Mouse (Mus musculus) forebrain, embryonic 13.5 days (tissue): Measurements from ENCODE around the gene Edc3. TPM values are rescaled to one million over a fixed set of nuclear protein-coding genes. Genes with fewer than 3 reads are reported as not detected.

Experiments
- ATAC-seq: fragments of 200-750 bp; cut with Nextera tagmentation; 2 replicates; pipeline ENCODE4 v1.8.0; 2017
- H3K27ac ChIP-seq: fragments of 300-500 bp; sonication (generic); 2 replicates; pipeline ENCODE4 v1.5.1; 2015; ENCODE audit warnings: inconsistent platforms, mild to moderate bottlenecking, moderate library complexity
- H3K27me3 ChIP-seq: fragments of 300-500 bp; sonication (generic); 2 replicates; pipeline ENCODE4 v1.6.1; 2015; ENCODE audit warnings: mild to moderate bottlenecking, inconsistent platforms
- H3K36me3 ChIP-seq: fragments of 300-500 bp; sonication (generic); 2 replicates; pipeline ENCODE4 v1.6.1; 2015; ENCODE audit warnings: mild to moderate bottlenecking, inconsistent platforms; ENCODE audit not compliant: poor library complexity, severe bottlenecking
- H3K4me1 ChIP-seq: fragments of 300-500 bp; sonication (generic); 2 replicates; pipeline ENCODE4 v1.6.1; 2015; ENCODE audit warnings: inconsistent platforms
- H3K4me2 ChIP-seq: fragments of 300-500 bp; sonication (generic); 2 replicates; pipeline ENCODE4 v1.6.1; 2015; ENCODE audit warnings: inconsistent platforms, mild to moderate bottlenecking, moderate library complexity
- H3K4me3 ChIP-seq: fragments of 300-500 bp; sonication (generic); 2 replicates; pipeline ENCODE4 v1.5.1; 2015; ENCODE audit warnings: mild to moderate bottlenecking, inconsistent platforms
- H3K9ac ChIP-seq: fragments of 300-500 bp; sonication (generic); 2 replicates; pipeline ENCODE4 v1.6.1; 2015; ENCODE audit warnings: mild to moderate bottlenecking, inconsistent platforms
- H3K9me3 ChIP-seq: fragments of 300-500 bp; sonication (generic); replicated peaks from 2 replicates; pipeline ENCODE4 v1.6.1; 2016; ENCODE audit warnings: inconsistent platforms
- WGBS: fragments of 180-500 bp; shearing (Covaris S2); methylation state at CpG from one replicate; pipeline ENCODE4 v1.1.7; 2015; 5-methylcytosine and 5-hydroxymethylcytosine counted together
- polyA plus RNA-seq: library from polyadenylated mRNA; unstranded; fragments of >200 nt; fragmentation: Nextera tagmentation; extraction: Ambion mirVana; gene quantifications from 2 replicates; pipeline ENCODE4 v1.2.1, GENCODE M21; 2015

Gene Edc3
- polyA plus RNA-seq, 1 experiment from 2014 or later: 36.0 TPM

DNA sequence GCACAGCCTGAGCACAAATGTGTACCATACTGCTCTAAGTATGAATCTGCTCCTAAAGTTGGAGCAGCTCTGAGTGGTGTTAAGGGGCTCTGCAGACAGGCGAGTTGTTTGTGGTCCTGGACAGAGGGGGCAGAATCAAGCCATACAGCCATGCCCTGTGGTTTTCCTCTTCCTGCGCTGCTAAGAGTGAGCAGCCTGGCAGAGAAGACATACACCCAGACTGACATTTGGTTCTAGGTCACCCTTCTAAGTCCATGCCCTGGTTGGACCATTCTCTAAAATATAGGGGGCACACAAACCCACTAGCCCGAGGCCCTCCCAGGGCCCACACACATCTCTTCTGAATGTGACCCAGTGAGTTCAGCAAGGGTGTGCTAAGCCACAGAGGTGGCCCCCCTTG lies 81.4 kb downstream of the Edc3 start:
- H3K4me2 ChIP-seq: no peak overlapping the region
- no peak for ATAC-seq
- no peak overlapping the region for H3K27ac ChIP-seq
- no peak overlapping the region for H3K9ac ChIP-seq
- no peaks in the 10 kb centered on the region for H3K4me1 ChIP-seq
- H3K27me3 ChIP-seq: no peaks in the 10 kb centered on the region
- H3K36me3 ChIP-seq: peaks cover 57% of the 10 kb centered on the region
- no peaks in the 10 kb centered on the region for H3K9me3 ChIP-seq
- H3K4me3 ChIP-seq: no peak overlapping the region
- 89% methylated on average over 3 of the region's 3 CpGs for WGBS

DNA sequence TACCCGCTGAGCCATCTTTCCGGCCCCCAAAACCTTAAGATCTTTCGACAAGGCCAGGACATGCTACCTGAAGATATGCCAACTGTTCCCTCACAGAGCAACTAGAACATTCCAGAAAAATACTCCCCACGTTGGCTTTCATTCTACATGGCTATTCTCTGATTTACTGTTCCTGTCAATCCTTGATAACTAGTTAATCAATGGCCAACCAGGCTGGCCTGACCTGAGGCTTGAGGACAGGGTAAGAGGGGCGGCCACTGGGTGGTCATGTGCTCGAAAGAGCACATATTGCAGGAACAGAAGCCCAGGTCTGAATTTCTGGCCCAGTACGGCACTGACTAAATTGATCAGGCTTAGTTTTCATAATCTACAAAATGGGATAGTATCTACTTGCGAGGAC lies 89.1 kb downstream of the Edc3 start:
- no peak for ATAC-seq
- peaks cover 67% of the 10 kb centered on the region for H3K36me3 ChIP-seq

DNA sequence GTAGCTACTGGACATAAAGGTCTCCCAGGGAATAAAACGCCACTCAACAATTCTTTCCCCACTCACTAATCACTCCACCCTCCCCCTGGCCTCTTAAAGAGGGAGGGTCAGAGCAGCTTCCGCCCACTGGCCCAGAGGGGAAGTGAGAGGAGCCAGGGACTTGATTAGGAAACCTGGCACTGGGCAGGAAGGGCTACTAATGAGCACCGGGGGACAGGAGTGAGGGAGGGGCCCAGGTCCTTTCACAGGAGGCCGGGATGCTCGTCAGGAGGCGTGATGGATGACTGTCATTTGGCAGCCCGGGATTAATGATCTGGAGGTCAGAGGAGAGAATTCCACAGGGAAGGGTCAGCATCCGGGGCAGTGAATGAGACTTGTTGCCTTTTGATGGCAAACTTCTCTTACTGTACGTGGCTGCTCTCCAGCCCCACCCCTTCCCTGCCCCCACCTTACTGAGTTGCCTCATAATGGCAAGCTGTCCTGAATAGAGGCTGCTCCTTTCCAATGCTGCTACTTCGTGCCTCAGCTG lies 90.4 kb downstream of the Edc3 start:
- Histone ChIP-seq H3K36me3 (peaks cover 55% of the 10 kb centered on the region), H3K27me3 (no peaks in the 10 kb centered on the region), H3K27ac (0 out of 2 replicates have a peak overlapping the region, but pooled peaks have one; percentile 8), H3K4me1 (peaks cover 30% of the 10 kb centered on the region), H3K4me2 (no peak overlapping the region; the same call in 1 of the 2 replicates), H3K9ac (0 out of 2 replicates have a peak overlapping the region, but pooled peaks have one; percentile 23), H3K9me3 (no peaks in the 10 kb centered on the region), H3K4me3 (no peak overlapping the region)
- 2% methylated on average over 10 of the region's 10 CpGs for WGBS
- ATAC-seq: peak; percentile 62; the same call in 1 of the 2 replicates

More for the DNA sequence above, 89.1 kb downstream of the Edc3 start:
- no peak overlapping the region for H3K4me2 ChIP-seq
- H3K4me3 ChIP-seq: no peak overlapping the region
- H3K27me3 ChIP-seq: no peaks in the 10 kb centered on the region
- peaks cover 20% of the 10 kb centered on the region for H3K4me1 ChIP-seq
- H3K9ac ChIP-seq: no peak overlapping the region
- no peak overlapping the region for H3K27ac ChIP-seq
- no peaks in the 10 kb centered on the region for H3K9me3 ChIP-seq
- 96% methylated on average over 8 of the region's 8 CpGs for WGBS

DNA sequence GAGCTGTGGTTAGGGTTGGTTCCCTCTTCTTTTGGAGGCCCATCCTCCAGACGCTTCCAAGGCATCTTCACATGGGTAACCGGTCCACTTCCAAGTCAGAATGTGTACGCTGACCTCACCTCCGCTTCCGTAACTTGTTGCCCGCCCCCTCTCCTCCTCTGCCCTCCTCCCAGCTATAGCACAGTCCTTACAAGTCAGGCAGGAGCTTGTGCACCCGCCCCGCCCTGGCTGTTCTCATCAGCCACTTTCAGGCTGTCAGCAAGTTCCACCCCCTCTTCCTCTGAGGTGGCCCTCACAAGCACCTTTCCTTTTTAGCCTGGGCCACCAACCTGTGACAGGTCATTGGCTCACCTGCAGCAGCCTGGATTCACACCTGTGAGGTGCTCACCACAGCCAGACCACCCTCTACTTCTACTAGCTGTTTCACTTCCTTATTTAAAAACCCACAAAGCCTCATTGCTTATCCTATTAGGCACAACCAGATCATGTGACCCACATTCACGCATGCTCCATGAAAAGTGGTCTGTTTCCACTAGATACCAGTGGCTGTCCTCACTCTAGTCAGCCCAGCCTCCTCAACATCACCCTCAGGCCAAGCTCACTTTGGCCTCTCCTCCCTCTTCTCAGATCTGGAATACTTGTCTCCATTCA lies 92.1 kb downstream of the Edc3 start:
- peaks cover 31% of the 10 kb centered on the region for H3K4me1 ChIP-seq
- no peak for ATAC-seq
- no peaks in the 10 kb centered on the region for H3K9me3 ChIP-seq
- H3K36me3 ChIP-seq: peaks cover 40% of the 10 kb centered on the region
- H3K4me2 ChIP-seq: no peak overlapping the region
- H3K9ac ChIP-seq: no peak overlapping the region
- H3K27ac ChIP-seq: no peak overlapping the region
- WGBS: 93% methylated on average over 9 of the region's 9 CpGs
- H3K27me3 ChIP-seq: no peaks in the 10 kb centered on the region
- H3K4me3 ChIP-seq: no peak overlapping the region

Other genes with a start within 250 kb of the Edc3 start
- gene Scamp5, start 240.5 kb upstream of the Edc3 start, polyA plus RNA-seq: 52.2 and 62.1 TPM in 2 replicates
- gene Rpp25, start 204.5 kb upstream of the Edc3 start, polyA plus RNA-seq: 11.0 and 12.8 TPM in 2 replicates
- 775 and 903 TPM in 2 replicates for gene Cox5a, start 187.3 kb upstream of the Edc3 start, polyA plus RNA-seq
- gene Fam219b, start 171.0 kb upstream of the Edc3 start, polyA plus RNA-seq: 20.1 and 23.3 TPM in 2 replicates
- gene Mpi, start 155.8 kb upstream of the Edc3 start, polyA plus RNA-seq: 63.2 and 70.0 TPM in 2 replicates
- gene Scamp2, start 147.6 kb upstream of the Edc3 start, polyA plus RNA-seq: 56.5 and 63.9 TPM in 2 replicates
- gene Ulk3, start 119.1 kb upstream of the Edc3 start, polyA plus RNA-seq: 20.0 and 20.3 TPM in 2 replicates
- not detected in 2 replicates for gene Cplx3, start 102.3 kb upstream of the Edc3 start, polyA plus RNA-seq
- gene Lman1l, start 87.8 kb upstream of the Edc3 start, polyA plus RNA-seq: not detected in 2 replicates
- gene Csk, start 54.9 kb upstream of the Edc3 start, polyA plus RNA-seq: 35.0 and 39.8 TPM in 2 replicates
- gene Cyp1a2, start 24.8 kb upstream of the Edc3 start, polyA plus RNA-seq: not detected in 2 replicates
- gene Cyp1a1, start 20.6 kb upstream of the Edc3 start, polyA plus RNA-seq: 0.06 TPM in 1 of 2 replicates, not detected in the other
- gene Clk3, start 57.3 kb downstream of the Edc3 start, polyA plus RNA-seq: 90.5 and 91.0 TPM in 2 replicates
- gene Arid3b, start 128.3 kb downstream of the Edc3 start, polyA plus RNA-seq: 12.3 and 12.8 TPM in 2 replicates
- 164 and 165 TPM in 2 replicates for gene Ubl7, start 202.4 kb downstream of the Edc3 start, polyA plus RNA-seq
- 1.1 and 2.2 TPM in 2 replicates for gene Sema7a, start 231.6 kb downstream of the Edc3 start, polyA plus RNA-seq